Mouse (Mus musculus) myocyte (in vitro differentiated cells): ENCODE results near the gene Ppp6r3. TPM values are rescaled to one million over a fixed set of nuclear protein-coding genes. Genes with fewer than 3 reads are reported as not detected.

Source experiments
- H3K27me3 ChIP-seq: one replicate; pipeline ENCODE4 v1.6.1; 2011; ENCODE audit not compliant: control insufficient read depth, insufficient read depth, insufficient read length
- H3K36me3 ChIP-seq: one replicate; pipeline ENCODE4 v1.6.1; 2011; ENCODE audit not compliant: control insufficient read depth, insufficient read depth
- H3K4me2 ChIP-seq: one replicate; pipeline ENCODE4 v1.6.1; 2011; ENCODE audit warnings: low read depth, control low read depth
- H3K4me3 ChIP-seq: one replicate; pipeline ENCODE4 v1.5.1; 2011; ENCODE audit warnings: mild to moderate bottlenecking, control low read depth, moderate library complexity
- H3K79me2 ChIP-seq: one replicate; pipeline ENCODE4 v1.6.1; 2011; ENCODE audit not compliant: control insufficient read depth, insufficient read depth
- H3ac ChIP-seq: one replicate; pipeline ENCODE4 v1.6.1; 2011; ENCODE audit not compliant: control insufficient read depth, insufficient read length
- CEBPB ChIP-seq: IDR thresholded peaks from 2 replicates; pipeline ENCODE4 v1.6.1; 2011; ENCODE audit warnings: mild to moderate bottlenecking, moderate library complexity; ENCODE audit not compliant: poor library complexity, insufficient read depth, severe bottlenecking
- E2F4 ChIP-seq: IDR thresholded peaks from one replicate; pipeline ENCODE4 v1.6.1; 2011; ENCODE audit warnings: mild to moderate bottlenecking, control low read depth, moderate library complexity; ENCODE audit not compliant: insufficient read depth
- MAX ChIP-seq: IDR thresholded peaks from one replicate; pipeline ENCODE4 v1.6.1; 2011; ENCODE audit warnings: low read depth, mild to moderate bottlenecking, control low read depth
- MYOD1 ChIP-seq, 3 experiments: IDR thresholded peaks; one replicate each; pipeline ENCODE4 v1.6.1; 2011; ENCODE audit warnings: control low read depth in 2 of 3, low read depth in 2 of 3, mild to moderate bottlenecking in 2 of 3, moderate library complexity in 1 of 3; ENCODE audit not compliant: insufficient read length in 2 of 3, control insufficient read depth in 1 of 3
- MYOG ChIP-seq, 3 experiments: IDR thresholded peaks; one replicate each; pipeline ENCODE4 v1.6.1; 2011; ENCODE audit warnings: control low read depth in 2 of 3, low read depth in 2 of 3, mild to moderate bottlenecking in 2 of 3; ENCODE audit not compliant: insufficient read length in 2 of 3, control insufficient read depth in 1 of 3, insufficient read depth in 1 of 3
- POLR2A ChIP-seq: IDR thresholded peaks from one replicate; pipeline ENCODE4 v1.6.1; 2011; ENCODE audit warnings: low read depth, mild to moderate bottlenecking, control low read depth, moderate library complexity; ENCODE audit not compliant: insufficient read length
- POLR2AphosphoS2 ChIP-seq: IDR thresholded peaks from one replicate; pipeline ENCODE4 v1.6.1; 2011; ENCODE audit warnings: low read depth, control low read depth; ENCODE audit not compliant: insufficient read length
- REST ChIP-seq: IDR thresholded peaks from one replicate; pipeline ENCODE4 v1.6.1; 2011; ENCODE audit warnings: mild to moderate bottlenecking, control low read depth, moderate library complexity; ENCODE audit not compliant: insufficient read depth, insufficient read length
- SRF ChIP-seq: IDR thresholded peaks from one replicate; pipeline ENCODE4 v1.6.1; 2011; ENCODE audit warnings: low read depth; ENCODE audit not compliant: control insufficient read depth, insufficient read length
- TCF12 ChIP-seq: IDR thresholded peaks from one replicate; pipeline ENCODE4 v1.6.1; 2011; ENCODE audit warnings: mild to moderate bottlenecking, control low read depth; ENCODE audit not compliant: poor library complexity, insufficient read depth, severe bottlenecking
- TCF3 ChIP-seq: IDR thresholded peaks from one replicate; pipeline ENCODE4 v1.6.1; 2011; ENCODE audit warnings: low read depth, control low read depth; ENCODE audit not compliant: insufficient read length
- USF1 ChIP-seq: IDR thresholded peaks from one replicate; pipeline ENCODE4 v1.6.1; 2011; ENCODE audit warnings: low read depth, mild to moderate bottlenecking, control low read depth, moderate library complexity
- polyA plus RNA-seq: library from polyadenylated mRNA; unstranded; fragments of >200 nt; fragmentation: generic; extraction: Trizol; gene quantifications from one replicate; pipeline ENCODE4 v1.2.1, GENCODE M21; 2012; ENCODE audit warnings: missing spikeins

Gene Ppp6r3
- polyA plus RNA-seq, 1 experiment, result 20.2 TPM

- Histone ChIP-seq H3K79me2 (no peaks in the 10 kb centered on the region), H3K27me3 (no peaks in the 10 kb centered on the region), H3ac (no peak overlapping the region), H3K4me3 (no peak overlapping the region), H3K36me3 (peaks cover 26% of the 10 kb centered on the region), H3K4me2 (no peak overlapping the region)
- TF ChIP-seq TCF3 (no peak), POLR2A (no peak), TCF12 (no peak), REST (no peak), MYOG (IDR thresholded peaks at IDR 0.05; ENCODE audit: control insufficient read depth in 1 of 3, insufficient read depth in 1 of 3, insufficient read length in 2 of 3, low read depth in 2 of 3) (no peak), MAX (no peak), MYOD1 (IDR thresholded peaks at IDR 0.05; ENCODE audit: control insufficient read depth in 1 of 3, insufficient read length in 2 of 3, low read depth in 2 of 3) (no peak)
These were observed 43.8 kb upstream of the Ppp6r3 start for GRCm38 (mm10) chr19:3619359-3619758.

- H3K4me2 ChIP-seq, result no peak overlapping the region
- H3K4me3 ChIP-seq, result no peak overlapping the region
- TF ChIP-seq MAX (no peak), POLR2AphosphoS2 (no peak), TCF3 (no peak), MYOG (IDR thresholded peaks at IDR 0.05; ENCODE audit: control insufficient read depth in 1 of 3, insufficient read depth in 1 of 3, insufficient read length in 2 of 3, low read depth in 2 of 3) (no peak), USF1 (no peak), CEBPB (no peak), REST (no peak), POLR2A (no peak), E2F4 (no peak), TCF12 (no peak), MYOD1 (IDR thresholded peaks at IDR 0.05; ENCODE audit: control insufficient read depth in 1 of 3, insufficient read length in 2 of 3, low read depth in 2 of 3) (no peak), SRF (no peak)
- H3ac ChIP-seq, result no peak overlapping the region
- H3K27me3 ChIP-seq, result no peaks in the 10 kb centered on the region
- peaks cover 30% of the 10 kb centered on the region for H3K36me3 ChIP-seq
- H3K79me2 ChIP-seq, result no peaks in the 10 kb centered on the region
These were observed 38.4 kb upstream of the Ppp6r3 start for GRCm38 (mm10) chr19:3613991-3614390.

- TF ChIP-seq POLR2A (no peak), POLR2AphosphoS2 (no peak), TCF12 (no peak), MYOG (IDR thresholded peaks at IDR 0.05; ENCODE audit: control insufficient read depth in 1 of 3, insufficient read depth in 1 of 3, insufficient read length in 2 of 3, low read depth in 2 of 3) (no peak), USF1 (no peak), TCF3 (no peak), SRF (no peak), MAX (no peak), CEBPB (no peak), REST (no peak), E2F4 (no peak)
- no peaks in the 10 kb centered on the region for H3K27me3 ChIP-seq
- H3ac ChIP-seq, result no peak overlapping the region
- H3K79me2 ChIP-seq, result no peaks in the 10 kb centered on the region
- H3K36me3 ChIP-seq, result peaks cover 24% of the 10 kb centered on the region
- no peak overlapping the region for H3K4me2 ChIP-seq
- H3K4me3 ChIP-seq, result no peak overlapping the region
These were observed 37.2 kb upstream of the Ppp6r3 start for GRCm38 (mm10) chr19:3612534-3613273.

GRCm38 (mm10) chr19:3611730-3612129 lies 36.2 kb upstream of the Ppp6r3 start:
- no peak overlapping the region for H3K4me3 ChIP-seq
- no peaks in the 10 kb centered on the region for H3K79me2 ChIP-seq
- H3K36me3 ChIP-seq, result peaks cover 24% of the 10 kb centered on the region
- TF ChIP-seq MAX, result no peak
- TF ChIP-seq REST, result no peak
- no peak for TF ChIP-seq E2F4
- TF ChIP-seq MYOD1 (IDR thresholded peaks at IDR 0.05; ENCODE audit: control insufficient read depth in 1 of 3, insufficient read length in 2 of 3, low read depth in 2 of 3), result no peak
- no peak for TF ChIP-seq USF1
- TF ChIP-seq POLR2A, result no peak
- no peak for TF ChIP-seq POLR2AphosphoS2
- TF ChIP-seq TCF3, result no peak
- no peak for TF ChIP-seq MYOG (IDR thresholded peaks at IDR 0.05; ENCODE audit: control insufficient read depth in 1 of 3, insufficient read depth in 1 of 3, insufficient read length in 2 of 3, low read depth in 2 of 3)
- no peak for TF ChIP-seq SRF
- TF ChIP-seq CEBPB, result no peak
- TF ChIP-seq TCF12, result no peak
- H3ac ChIP-seq, result no peak overlapping the region
- no peak overlapping the region for H3K4me2 ChIP-seq
- H3K27me3 ChIP-seq, result no peaks in the 10 kb centered on the region

GRCm38 (mm10) chr19:3610886-3611285 lies 35.3 kb upstream of the Ppp6r3 start:
- H3K79me2 ChIP-seq, result no peaks in the 10 kb centered on the region
- no peaks in the 10 kb centered on the region for H3K27me3 ChIP-seq
- H3ac ChIP-seq, result no peak overlapping the region
- H3K36me3 ChIP-seq, result peaks cover 20% of the 10 kb centered on the region
- TF ChIP-seq SRF (no peak), USF1 (no peak), POLR2A (no peak), MYOD1 (IDR thresholded peaks at IDR 0.05; ENCODE audit: control insufficient read depth in 1 of 3, insufficient read length in 2 of 3, low read depth in 2 of 3) (no peak), REST (no peak), MAX (no peak), E2F4 (no peak), POLR2AphosphoS2 (no peak), CEBPB (no peak)
- no peak overlapping the region for H3K4me3 ChIP-seq
- no peak overlapping the region for H3K4me2 ChIP-seq
